Mouse (Mus musculus) megakaryocyte, embryonic 14.5 days (primary cell): ENCODE data around the gene Xpr1.

Experiments used
- FLI1 ChIP-seq: IDR thresholded peaks from 2 replicates; pipeline ENCODE4 v1.6.1; 2012; ENCODE audit warnings: low read length, inconsistent platforms, mixed read lengths
- GATA1 ChIP-seq: IDR thresholded peaks from 3 replicates; pipeline ENCODE4 v1.6.1; 2012; ENCODE audit warnings: mixed read lengths, low read length, inconsistent platforms, borderline replicate concordance

GRCm38 (mm10) chr1:155337315-155337714, 79.9 kb downstream of the Xpr1 start:
- TF ChIP-seq FLI1 (no peak), GATA1 (no peak)
